Mouse (Mus musculus) cerebellum, postnatal 25 days (tissue): ENCODE measurements around the gene Relb.
"Not testable (repeated sequence)": the region's sequence is repeated elsewhere in the genome, so short reads cannot be mapped to it uniquely, and the experiment has no call there.

Experiments
- DNase-seq, 2 experiments: peaks; one replicate each; pipeline ENCODE4 v3.0.0; 2021; ENCODE audit warnings: mixed read lengths in 2 of 2

Relb gene

GRCm38 (mm10) chr7:19628536-19629360 is 490 bp downstream of the Relb start:
- DNase-seq: peak; percentile 79 to 88

- no peak for DNase-seq
Measured at GRCm38 (mm10) chr7:19628192-19628535, 1.1 kb downstream of the Relb start.

GRCm38 (mm10) chr7:19627721-19628120 is 1.5 kb downstream of the Relb start:
- no peak for DNase-seq

- DNase-seq: no peak
Measured at GRCm38 (mm10) chr7:19623433-19623832, 5.8 kb downstream of the Relb start.

GRCm38 (mm10) chr7:19622241-19622640 is 7.0 kb downstream of the Relb start:
- no peak for DNase-seq

GRCm38 (mm10) chr7:19620811-19621210 is 8.4 kb downstream of the Relb start:
- DNase-seq: no peak

- peak; percentile 71 to 83 for DNase-seq
Measured at GRCm38 (mm10) chr7:19619004-19619801, 10.0 kb downstream of the Relb start.

GRCm38 (mm10) chr7:19615036-19615577 is 14.1 kb downstream of the Relb start:
- no peak for DNase-seq

GRCm38 (mm10) chr7:19610969-19611368 is 18.3 kb downstream of the Relb start:
- DNase-seq: no peak

GRCm38 (mm10) chr7:19609641-19610332 is 19.5 kb downstream of the Relb start:
- no peak for DNase-seq

GRCm38 (mm10) chr7:19607291-19607690 is 21.9 kb downstream of the Relb start:
- no peak for DNase-seq

- not testable (repeated sequence) for DNase-seq
Measured at GRCm38 (mm10) chr7:19604606-19605214, 24.5 kb downstream of the Relb start.

GRCm38 (mm10) chr7:19603849-19604605 is 25.2 kb downstream of the Relb start, which contains the start of gene Clasrp:
Gene Clasrp, minus strand, starts transcription at chr7:19604486.
- peak; percentile 94 to 98 for DNase-seq

GRCm38 (mm10) chr7:19603055-19603454 is 26.2 kb downstream of the Relb start:
- no peak for DNase-seq

- no peak for DNase-seq
Measured at GRCm38 (mm10) chr7:19600562-19600961, 28.7 kb downstream of the Relb start.

- no peak for DNase-seq
Measured at GRCm38 (mm10) chr7:19593061-19593730, 36.0 kb downstream of the Relb start.

- DNase-seq: peak; percentile 75 to 88
Measured at GRCm38 (mm10) chr7:19589917-19590316, 39.3 kb downstream of the Relb start.

GRCm38 (mm10) chr7:19589207-19589606 is 40.0 kb downstream of the Relb start:
- DNase-seq: peak; percentile 46 to 64

GRCm38 (mm10) chr7:19586269-19586668 is 43.0 kb downstream of the Relb start:
- DNase-seq: no peak

GRCm38 (mm10) chr7:19580634-19581033 is 48.6 kb downstream of the Relb start:
- DNase-seq: no peak

GRCm38 (mm10) chr7:19579751-19580150 is 49.5 kb downstream of the Relb start:
- no peak for DNase-seq
